Mouse (Mus musculus) C2C12 (cell line): ENCODE data around the gene Tut7. TPM values are rescaled to one million over a fixed set of nuclear protein-coding genes. Genes with fewer than 3 reads are reported as not detected.

Experiments used
- H3K27me3 ChIP-seq: one replicate; pipeline ENCODE4 v1.6.1; 2011; ENCODE audit not compliant: control insufficient read depth, insufficient read depth, insufficient read length
- H3K36me3 ChIP-seq: one replicate; pipeline ENCODE4 v1.6.1; 2011; ENCODE audit not compliant: control insufficient read depth, insufficient read depth
- H3K4me3 ChIP-seq: one replicate; pipeline ENCODE4 v1.5.1; 2011; ENCODE audit warnings: mild to moderate bottlenecking, control low read depth; ENCODE audit not compliant: poor library complexity, insufficient read depth, severe bottlenecking
- H3K79me2 ChIP-seq: one replicate; pipeline ENCODE4 v1.6.1; 2011; ENCODE audit not compliant: control insufficient read depth, insufficient read depth
- H3K79me3 ChIP-seq: one replicate; pipeline ENCODE4 v1.6.1; 2011; ENCODE audit warnings: low read depth, control low read depth
- H3ac ChIP-seq: one replicate; pipeline ENCODE3; 2011; ENCODE audit warnings: low read depth; ENCODE audit not compliant: control insufficient read depth, insufficient read length
- CEBPB ChIP-seq: IDR thresholded peaks from one replicate; pipeline ENCODE4 v1.6.1; 2011; ENCODE audit warnings: low read depth, mild to moderate bottlenecking, control low read depth, moderate library complexity
- CTCF ChIP-seq: IDR thresholded peaks from one replicate; pipeline ENCODE4 v1.5.1; 2011; ENCODE audit not compliant: control insufficient read depth, insufficient read depth, insufficient read length
- FOSL1 ChIP-seq: IDR thresholded peaks from one replicate; pipeline ENCODE4 v1.8.0; 2011; ENCODE audit warnings: mild to moderate bottlenecking, low read length; ENCODE audit not compliant: poor library complexity, insufficient read depth, severe bottlenecking
- MAX ChIP-seq: IDR thresholded peaks from one replicate; pipeline ENCODE4 v1.6.1; 2011; ENCODE audit warnings: mild to moderate bottlenecking, control low read depth
- MYOD1 ChIP-seq: IDR thresholded peaks from one replicate; pipeline ENCODE4 v1.6.1; 2011; ENCODE audit warnings: low read depth; ENCODE audit not compliant: control insufficient read depth, insufficient read length
- MYOG ChIP-seq: IDR thresholded peaks from one replicate; pipeline ENCODE4 v1.6.1; 2011; ENCODE audit not compliant: control insufficient read depth, insufficient read length; ENCODE audit errors: extremely low read depth
- USF1 ChIP-seq: IDR thresholded peaks from one replicate; pipeline ENCODE4 v1.6.1; 2011; ENCODE audit warnings: low read depth, mild to moderate bottlenecking, control low read depth, moderate library complexity
- polyA plus RNA-seq: library from polyadenylated mRNA; unstranded; fragments of >200 nt; fragmentation: generic; extraction: Trizol; gene quantifications from one replicate; pipeline ENCODE4 v1.2.1, GENCODE M21; 2012; ENCODE audit warnings: missing spikeins

Gene Tut7
- polyA plus RNA-seq, 1 experiment: 13.7 TPM

DNA sequence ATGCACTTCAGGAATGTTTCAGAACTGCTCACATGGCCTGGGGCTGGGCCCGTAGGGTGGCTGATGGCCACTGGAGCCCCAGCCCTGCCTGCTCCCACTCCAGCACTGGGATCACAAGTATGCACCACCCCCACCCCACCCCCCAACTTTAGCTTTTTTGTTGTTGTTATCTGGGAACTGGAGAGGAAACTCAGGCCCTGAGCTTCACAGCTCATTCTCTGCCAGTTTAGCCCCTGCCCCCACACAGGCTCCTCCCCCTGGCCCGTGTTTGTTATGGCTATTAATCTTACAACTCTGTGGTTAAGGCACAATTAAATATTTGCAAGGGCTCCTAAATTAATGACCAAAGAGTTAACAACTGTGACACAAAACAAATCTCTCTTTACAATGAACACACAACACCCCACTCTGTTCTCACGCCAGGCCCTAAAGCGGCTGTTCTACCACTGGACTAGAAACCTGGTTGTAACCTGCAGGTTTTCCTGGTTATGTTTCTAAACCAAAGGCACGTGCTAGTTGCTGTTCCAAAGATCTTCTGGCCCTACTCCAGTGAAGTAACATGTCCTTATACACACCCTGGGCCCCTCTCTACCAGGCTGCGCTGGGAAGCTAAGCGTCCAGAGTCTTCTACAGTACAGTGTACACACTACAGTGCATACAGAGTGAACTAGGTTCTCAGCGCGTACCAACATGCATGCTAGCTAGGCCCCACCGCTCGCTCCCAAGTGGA is 56.0 kb downstream of the Tut7 start:
- Histone ChIP-seq H3K79me3 (peaks cover 48% of the 10 kb centered on the region), H3K27me3 (no peaks in the 10 kb centered on the region), H3K4me3 (no peak overlapping the region), H3ac (no peak overlapping the region), H3K36me3 (peaks cover 23% of the 10 kb centered on the region), H3K79me2 (peaks cover 66% of the 10 kb centered on the region)
- TF ChIP-seq MYOD1 (no peak), MYOG (no peak), MAX (no peak), FOSL1 (no peak), USF1 (no peak), CEBPB (no peak), CTCF (no peak)

DNA sequence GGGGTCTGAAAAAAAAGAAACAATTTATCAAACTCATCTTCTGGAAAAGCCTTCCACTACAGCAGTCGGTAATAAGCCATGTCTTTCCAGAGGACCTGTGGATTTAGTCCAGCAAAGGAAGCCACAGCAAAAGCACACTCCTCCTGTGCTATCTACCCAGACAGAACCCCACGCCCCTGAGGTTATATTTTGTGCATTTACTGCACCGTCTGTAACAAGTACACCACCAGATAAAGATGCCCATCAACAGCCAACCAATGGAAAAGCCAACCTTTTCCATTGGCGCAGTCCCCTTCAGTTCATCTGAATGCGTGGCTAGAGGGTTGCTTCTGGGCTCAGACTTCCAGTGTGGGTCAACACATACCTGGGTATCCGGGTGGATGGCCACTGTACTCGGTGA is 60.2 kb downstream of the Tut7 start:
- H3K4me3 ChIP-seq: no peak overlapping the region
- H3K27me3 ChIP-seq: no peaks in the 10 kb centered on the region
- H3K79me2 ChIP-seq: peaks cover 49% of the 10 kb centered on the region
- peaks cover 34% of the 10 kb centered on the region for H3K79me3 ChIP-seq
- no peak overlapping the region for H3ac ChIP-seq
- H3K36me3 ChIP-seq: peaks cover 37% of the 10 kb centered on the region
- TF ChIP-seq FOSL1 (no peak), CTCF (no peak), MAX (no peak), MYOG (no peak), USF1 (no peak), CEBPB (no peak), MYOD1 (no peak)

DNA sequence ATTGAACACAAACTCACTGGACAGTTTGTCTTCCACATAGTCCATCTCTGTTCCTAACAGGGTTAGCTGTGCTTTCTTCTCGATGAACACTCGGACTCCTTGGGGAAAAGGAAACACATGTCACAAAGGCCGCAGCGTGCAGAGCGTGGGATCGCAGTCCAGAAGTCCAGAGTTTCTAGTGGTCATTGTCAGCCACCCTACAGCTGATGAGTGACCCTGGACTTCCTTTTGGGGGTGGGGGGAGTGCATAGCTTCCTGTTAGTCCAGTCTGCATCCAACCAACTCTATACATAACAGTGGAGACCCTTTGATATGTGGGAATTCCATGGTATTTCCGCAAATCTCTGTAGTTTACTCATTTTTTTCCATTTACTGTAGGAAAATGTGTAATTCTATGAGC is 66.0 kb downstream of the Tut7 start:
- Histone ChIP-seq H3K4me3 (no peak overlapping the region), H3K79me3 (no peaks in the 10 kb centered on the region), H3K79me2 (no peaks in the 10 kb centered on the region), H3ac (no peak overlapping the region), H3K36me3 (peaks cover 39% of the 10 kb centered on the region), H3K27me3 (no peaks in the 10 kb centered on the region)
- no peak for TF ChIP-seq MAX
- TF ChIP-seq USF1: no peak
- no peak for TF ChIP-seq MYOD1
- TF ChIP-seq CTCF: no peak
- TF ChIP-seq MYOG: no peak
- no peak for TF ChIP-seq CEBPB
- no peak for TF ChIP-seq FOSL1

DNA sequence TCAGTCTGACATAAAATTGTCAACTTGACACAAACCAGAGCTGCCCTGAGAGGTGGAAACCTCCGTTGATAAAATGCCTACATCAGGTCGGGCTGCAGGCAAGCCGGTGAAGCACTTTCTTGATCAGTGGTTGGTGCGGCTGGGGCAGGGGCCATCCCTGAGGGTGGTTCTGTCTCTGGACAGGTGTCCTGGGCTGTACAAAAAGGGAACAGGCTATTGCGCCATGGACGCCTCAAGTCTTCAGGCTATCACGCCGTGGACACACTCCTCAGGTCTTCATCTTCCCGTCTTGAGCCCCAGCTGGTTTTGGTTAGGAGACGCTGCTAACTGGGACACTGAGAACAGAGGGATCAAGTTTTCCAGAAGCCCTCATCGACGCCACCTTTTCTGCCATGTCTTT is 72.6 kb downstream of the Tut7 start:
- TF ChIP-seq MAX: no peak
- no peak for TF ChIP-seq MYOD1
- TF ChIP-seq USF1: no peak
- no peak for TF ChIP-seq FOSL1

DNA sequence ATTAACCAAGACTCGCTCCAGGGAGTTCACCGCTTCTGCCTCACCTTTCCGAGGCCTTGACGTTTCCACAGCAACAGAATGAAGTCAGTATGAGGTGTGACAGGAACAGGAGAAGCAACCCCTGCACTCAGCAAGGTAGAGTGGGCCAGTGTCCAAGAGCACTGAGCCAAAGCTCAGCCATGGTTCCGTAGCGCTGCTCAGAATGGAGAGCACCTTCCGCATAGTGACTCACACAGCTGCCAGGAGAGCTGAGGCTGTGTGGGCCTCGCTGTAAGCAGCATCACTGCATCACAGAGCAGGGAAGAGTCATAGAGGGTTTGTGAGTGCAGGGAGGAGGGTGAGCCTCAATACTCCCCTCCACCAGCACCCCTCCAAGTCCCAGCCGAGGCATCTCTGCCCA is 76.2 kb downstream of the Tut7 start, which contains the start of gene 1700014D04Rik:
TSS of gene 1700014D04Rik (minus strand) at position 42 of the 400 bp plus-strand sequence.
- H3ac ChIP-seq: no peak within 1 kb of the TSS
- H3K36me3 ChIP-seq: no peaks in the 10 kb centered on the region
- H3K79me2 ChIP-seq: no peaks in the 10 kb centered on the region
- no peak for TF ChIP-seq CEBPB
- no peak for TF ChIP-seq FOSL1
- no peak for TF ChIP-seq CTCF
- TF ChIP-seq MAX: no peak
- TF ChIP-seq USF1: no peak
- no peak for TF ChIP-seq MYOD1
- TF ChIP-seq MYOG: no peak
- no peaks in the 10 kb centered on the region for H3K27me3 ChIP-seq
- no peak within 1 kb of the TSS for H3K4me3 ChIP-seq
- H3K79me3 ChIP-seq: no peaks in the 10 kb centered on the region

More for the DNA sequence above, 72.6 kb downstream of the Tut7 start:
- Histone ChIP-seq H3K27me3 (no peaks in the 10 kb centered on the region), H3K36me3 (peaks cover 5% of the 10 kb centered on the region), H3K79me3 (no peaks in the 10 kb centered on the region), H3ac (no peak overlapping the region), H3K4me3 (no peak overlapping the region), H3K79me2 (no peaks in the 10 kb centered on the region)

DNA sequence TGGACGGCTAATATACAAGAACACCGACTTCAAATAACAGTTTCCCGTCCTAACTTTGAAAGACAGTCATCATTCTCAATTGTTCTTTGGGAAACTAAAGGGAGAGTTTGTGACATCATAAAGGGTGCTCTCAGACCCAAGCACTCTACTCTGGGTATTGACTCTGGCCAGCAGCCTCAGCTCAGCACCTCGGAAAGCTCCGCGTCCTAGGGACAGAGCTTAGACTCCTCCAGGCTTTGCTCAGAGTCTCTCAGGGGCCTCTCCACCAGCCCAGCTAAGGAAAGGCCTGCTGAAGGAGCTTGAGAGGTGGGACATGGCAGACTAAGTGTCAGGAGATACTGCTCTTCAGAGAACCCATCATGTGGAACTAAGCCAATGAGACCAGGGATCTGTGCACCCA is 76.8 kb downstream of the Tut7 start:
- TF ChIP-seq FOSL1 (no peak), MYOG (no peak), MAX (no peak), USF1 (no peak), CTCF (no peak), CEBPB (no peak), MYOD1 (no peak)
- Histone ChIP-seq H3K4me3 (no peak overlapping the region), H3K27me3 (no peaks in the 10 kb centered on the region), H3ac (no peak overlapping the region), H3K36me3 (no peaks in the 10 kb centered on the region), H3K79me2 (no peaks in the 10 kb centered on the region), H3K79me3 (no peaks in the 10 kb centered on the region)
